Comparison of ENCODE assay signal across 10 mouse cellular contexts in the genomic region with DNA sequence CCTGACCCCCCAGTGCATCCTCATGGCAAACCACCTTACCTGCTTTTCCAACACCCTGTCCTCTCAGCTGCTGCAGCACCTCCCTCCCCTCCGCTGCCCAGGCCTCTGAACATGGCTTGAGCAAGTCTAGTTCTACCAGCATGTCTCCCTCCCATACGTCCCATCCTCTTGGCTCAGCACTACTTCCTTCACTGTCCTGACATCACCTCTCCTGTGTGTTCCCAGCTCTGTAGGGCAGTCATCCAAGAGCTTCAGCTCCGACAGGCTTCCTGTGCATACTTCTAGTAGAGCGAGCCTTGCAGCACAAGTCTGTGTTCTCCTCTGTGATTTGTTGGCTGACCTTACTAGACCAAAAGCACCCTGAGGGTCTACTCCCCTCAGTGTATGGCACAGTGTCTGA. TPM values are rescaled to one million over a fixed set of nuclear protein-coding genes. Genes with fewer than 3 reads are reported as not detected.
DNase-seq lines count a peak whose midpoint lies in the region; ATAC-seq and TF ChIP-seq lines count a peak whose summit lies in the region.
"Had no signal": no experiment of that assay in that cellular context is flagged by ENCODE, and none has a peak within 500 bp of the region (broad histone marks: within the 10 kb centered on the region; RNA-seq: fewer than 3 reads in every experiment).

No protein-coding gene starts in this region.

- no peak overlapping the region for H3K9ac ChIP-seq in heart, embryonic 11.5 days (ENCODE audit: low read depth, low read length)
- H3K9ac ChIP-seq: embryonic facial prominence, embryonic 12.5 days; limb, embryonic 12.5 days had no signal

- H3K36me3 ChIP-seq in heart, embryonic 11.5 days (ENCODE audit: control insufficient read depth, insufficient read depth, low read length) = peaks cover 16% of the 10 kb centered on the region
- H3K36me3 ChIP-seq in kidney, adult 2 months (ENCODE audit: control insufficient read depth, insufficient read depth, low read length) = no peaks in the 10 kb centered on the region

- H3K4me3 ChIP-seq in heart, embryonic 11.5 days (ENCODE audit: low read depth, low read length) = no peak overlapping the region
- H3K4me3 ChIP-seq in kidney, adult 2 months (ENCODE audit: insufficient read depth, low read depth, low read length) = no peak overlapping the region
- H3K4me3 ChIP-seq: embryonic facial prominence, embryonic 12.5 days; limb, embryonic 12.5 days had no signal

- no peak for ATAC-seq in heart, embryonic 11.5 days (replicated peaks; ENCODE audit: insufficient number of reproducible peaks, low FRiP score, low TSS enrichment)

- H3K27me3 ChIP-seq in heart, embryonic 11.5 days (ENCODE audit: control insufficient read depth, insufficient read depth, low read length) = no peaks in the 10 kb centered on the region
- H3K27me3 ChIP-seq in kidney, adult 2 months (replicated peaks; ENCODE audit: control insufficient read depth, insufficient read depth, low read length) = no peaks in the 10 kb centered on the region
- H3K27me3 ChIP-seq: embryonic facial prominence, embryonic 12.5 days; limb, embryonic 12.5 days had no signal

- H3K4me2 ChIP-seq in heart, embryonic 11.5 days = no peak overlapping the region
- H3K4me2 ChIP-seq: embryonic facial prominence, embryonic 12.5 days; limb, embryonic 12.5 days had no signal

- no peak overlapping the region for H3K27ac ChIP-seq in heart, embryonic 11.5 days (ENCODE audit: low read depth, low read length)
- H3K27ac ChIP-seq in kidney, adult 2 months (ENCODE audit: insufficient read depth, low read depth, low read length) = peak overlapping the region; percentile 26
- H3K27ac ChIP-seq: embryonic facial prominence, embryonic 12.5 days; limb, embryonic 12.5 days had no signal

- DNase-seq in heart, adult 18-20 months = peak; percentile 73 to 82
- peak; percentile 72 to 75 for DNase-seq in cerebellum, postnatal 14 days
- DNase-seq in kidney, adult 2 months = peak; percentile 88
- peak; percentile 78 for DNase-seq in lung, postnatal 25 days (ENCODE audit: low spot score)
- DNase-seq in ovary, adult 18-20 months (ENCODE audit: low spot score) = no peak
- DNase-seq in thymus, postnatal 36 days = no peak
- DNase-seq in ovary, postnatal 10 days (ENCODE audit: low spot score) = no peak

- TF ChIP-seq POLR2A in kidney, adult 2 months (IDR thresholded peaks at IDR 0.05; ENCODE audit: low read depth, low read length) = no peak

- no peak for TF ChIP-seq CTCF in kidney, adult 2 months (conservative IDR thresholded peaks at IDR 0.05; ENCODE audit: insufficient read depth, insufficient read length, low read depth, low read length)

- H3K4me1 ChIP-seq in heart, embryonic 11.5 days (ENCODE audit: control insufficient read depth, insufficient read depth, low read length) = no peaks in the 10 kb centered on the region
- peaks cover 35% of the 10 kb centered on the region for H3K4me1 ChIP-seq in kidney, adult 2 months (ENCODE audit: control insufficient read depth, insufficient read depth, low read length)
- H3K4me1 ChIP-seq: embryonic facial prominence, embryonic 12.5 days; limb, embryonic 12.5 days had no signal

- 78% methylated on average over 4 of the region's 4 CpGs for WGBS in heart, embryonic 11.5 days (ENCODE audit: insufficient replicate concordance)
- 19% methylated on average over 4 of the region's 4 CpGs for WGBS in kidney, adult 2 months

- H3K9me3 ChIP-seq in heart, embryonic 11.5 days (replicated peaks; ENCODE audit: control insufficient read depth, low read length) = no peaks in the 10 kb centered on the region
- H3K9me3 ChIP-seq: embryonic facial prominence, embryonic 12.5 days; limb, embryonic 12.5 days had no signal

RNA-seq across cellular contexts. Expression of a gene that starts 27.6 kb away (rescaled TPM):
- total RNA-seq in heart, adult 18-20 months (2021) = 1 to 10 TPM in 1 of 2 experiments, under 1 TPM in 1; 0.17 to 1.1 TPM
- polyA plus RNA-seq in heart, embryonic 11.5 days (2014; fragmentation: Nextera tagmentation; extraction: Ambion mirVana) = 0.54 and 1.2 TPM in 2 replicates
- 24.2 and 28.8 TPM in 2 replicates for polyA plus RNA-seq in kidney, adult 2 months (2012; rRNA removed)

Comparison
In these comparisons a context has a peak if more than half of its experiments do, and no peak if none do; other contexts are left out.
1. DNase-seq: peak in heart, adult 18-20 months (2 of 2), cerebellum, postnatal 14 days (2 of 2), kidney, adult 2 months (single experiment) and lung, postnatal 25 days (single experiment); none in ovary, adult 18-20 months (single experiment), thymus, postnatal 36 days (0 of 2) and ovary, postnatal 10 days (single experiment).
2. RNA of a gene that starts 27.6 kb away (polyA plus RNA-seq): 24.2 to 28.8 TPM in kidney, adult 2 months; 0.54 to 1.2 TPM in heart, embryonic 11.5 days; every median in the first group is over 10 times any median in the second.